In the genomic region with DNA sequence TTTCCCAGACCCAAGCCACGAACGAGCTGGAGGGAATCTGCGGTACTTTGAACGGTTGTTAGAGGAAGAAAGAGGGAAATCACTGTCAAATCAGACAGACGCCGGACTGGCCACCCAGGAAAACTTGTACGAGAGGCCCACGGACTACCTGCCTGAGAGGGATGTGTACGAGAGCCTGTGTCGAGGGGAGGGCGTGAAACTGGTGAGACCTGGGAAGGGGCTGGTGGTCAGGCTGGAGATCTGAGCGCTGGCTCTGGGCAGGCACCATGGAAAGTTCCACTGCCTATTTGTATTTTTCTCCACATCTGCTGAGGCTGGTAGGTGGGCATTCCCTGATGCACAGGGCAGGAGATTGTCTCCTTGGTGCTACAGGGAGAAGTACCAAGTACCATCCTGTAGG, we compare ENCODE assay signal across 24 mouse cellular contexts.
"Had no signal": no experiment of that assay in that cellular context is flagged by ENCODE, and none has a peak within 500 bp of the region (broad histone marks: within the 10 kb centered on the region; RNA-seq: fewer than 3 reads in every experiment).

No protein-coding gene starts in this region.

- H3K4me3 ChIP-seq: heart, embryonic 12.5 days; hindbrain, embryonic 13.5 days; hindbrain, embryonic 15.5 days; kidney, embryonic 15.5 days; limb, embryonic 13.5 days; limb, embryonic 15.5 days; liver, embryonic 12.5 days had no signal

- DNase-seq: forebrain, postnatal 0 days; gastrocnemius, postnatal 10 days; gastrocnemius, postnatal 36 days; heart, adult 18-20 months; heart, postnatal 10 days; heart, postnatal 36 days; kidney, adult 11 months; kidney, adult 2 months; kidney, adult 9 months; kidney, postnatal 14 days; kidney, postnatal 36 days; layer of hippocampus, adult 9-11 months; layer of hippocampus, postnatal 36 days; left cerebral cortex, postnatal 4 days had no signal

- ATAC-seq: forebrain, postnatal 0 days; hindbrain, postnatal 0 days; intestine, embryonic 16.5 days; liver, embryonic 12.5 days had no signal

- H3K36me3 ChIP-seq: hindbrain, embryonic 15.5 days; liver, embryonic 12.5 days had no signal

- H3K27ac ChIP-seq: hindbrain, embryonic 13.5 days; hindbrain, embryonic 15.5 days; hindbrain, postnatal 0 days; kidney, embryonic 15.5 days; kidney, postnatal 0 days; limb, embryonic 13.5 days; limb, embryonic 15.5 days; liver, embryonic 12.5 days had no signal

- H3K9me3 ChIP-seq: heart, embryonic 12.5 days; hindbrain, embryonic 13.5 days; hindbrain, embryonic 15.5 days; kidney, embryonic 15.5 days; limb, embryonic 13.5 days; limb, embryonic 15.5 days; liver, embryonic 12.5 days had no signal

- H3K9ac ChIP-seq: forebrain, postnatal 0 days; heart, embryonic 12.5 days; hindbrain, embryonic 13.5 days; hindbrain, embryonic 15.5 days; kidney, embryonic 15.5 days; limb, embryonic 13.5 days; limb, embryonic 15.5 days; liver, embryonic 12.5 days had no signal

- H3K4me2 ChIP-seq: heart, embryonic 12.5 days; hindbrain, embryonic 13.5 days; hindbrain, embryonic 15.5 days; kidney, embryonic 15.5 days; limb, embryonic 13.5 days; limb, embryonic 15.5 days; liver, embryonic 12.5 days had no signal

- H3K27me3 ChIP-seq: heart, embryonic 12.5 days; hindbrain, embryonic 13.5 days; hindbrain, embryonic 15.5 days; kidney, embryonic 15.5 days had no signal
